Mouse (Mus musculus): ENCODE results near the gene Tenm4. TPM values are rescaled to one million over a fixed set of nuclear protein-coding genes. Genes with fewer than 3 reads are reported as not detected.

Tenm4 gene
- total RNA-seq, 2 experiments from 2014 or later, result 0.13 to 0.73 TPM

- no peak overlapping the region for H3K27ac ChIP-seq
- intact Hi-C loops (cut with DNase I), result no loop called here
- no peak overlapping the region for H3K4me3 ChIP-seq
- no peak for TF ChIP-seq CTCF (IDR thresholded peaks at IDR 0.05)
- DNase-seq, result no peak
Measured at GRCm38 (mm10) chr7:96492696-96493095, 321.6 kb downstream of the Tenm4 start.

- intact Hi-C loops (cut with DNase I), result no loop called here
- TF ChIP-seq CTCF (IDR thresholded peaks at IDR 0.05), result no peak
- Histone ChIP-seq H3K27ac (no peak overlapping the region), H3K4me3 (no peak overlapping the region)
- no peak for DNase-seq
Measured at GRCm38 (mm10) chr7:96494057-96494456, 323.0 kb downstream of the Tenm4 start.

- no peak for TF ChIP-seq CTCF (IDR thresholded peaks at IDR 0.05)
- no peak for DNase-seq
- Histone ChIP-seq H3K27ac (no peak overlapping the region), H3K4me3 (no peak overlapping the region)
- intact Hi-C loops (cut with DNase I), result no loop called here
Measured at GRCm38 (mm10) chr7:96500108-96500507, 329.1 kb downstream of the Tenm4 start.

- no peak for DNase-seq
- intact Hi-C loops (cut with DNase I), result no loop called here
- no peak overlapping the region for H3K4me3 ChIP-seq
- no peak for TF ChIP-seq CTCF (IDR thresholded peaks at IDR 0.05)
- H3K27ac ChIP-seq, result no peak overlapping the region
Measured at GRCm38 (mm10) chr7:96500797-96501196, 329.8 kb downstream of the Tenm4 start.

- TF ChIP-seq CTCF (IDR thresholded peaks at IDR 0.05), result no peak
- intact Hi-C loops (cut with DNase I), result no loop called here
- DNase-seq, result no peak
Measured at GRCm38 (mm10) chr7:96502321-96502973, 331.4 kb downstream of the Tenm4 start.

GRCm38 (mm10) chr7:96505538-96505937 lies 334.5 kb downstream of the Tenm4 start:
- DNase-seq, result no peak
- no peak for TF ChIP-seq CTCF (IDR thresholded peaks at IDR 0.05)
- Histone ChIP-seq H3K4me3 (no peak overlapping the region), H3K27ac (no peak overlapping the region)
- intact Hi-C loops (cut with DNase I), result no loop called here

More at GRCm38 (mm10) chr7:96502321-96502973, 331.4 kb downstream of the Tenm4 start:
- no peak overlapping the region for H3K27ac ChIP-seq
- no peak overlapping the region for H3K4me3 ChIP-seq

GRCm38 (mm10) chr7:96507046-96507445 lies 336.0 kb downstream of the Tenm4 start:
- intact Hi-C loops (cut with DNase I), result no loop called here
- DNase-seq, result no peak

GRCm38 (mm10) chr7:96510396-96510795 lies 339.4 kb downstream of the Tenm4 start:
- DNase-seq, result no peak
- H3K27ac ChIP-seq, result no peak overlapping the region
- intact Hi-C loops (cut with DNase I), result loop anchor here (10.0 kb wide), 1 partner anchor 264 kb away; no protein-coding TSS in a partner anchor
- TF ChIP-seq CTCF (IDR thresholded peaks at IDR 0.05), result no peak
- no peak overlapping the region for H3K4me3 ChIP-seq

More at GRCm38 (mm10) chr7:96507046-96507445, 336.0 kb downstream of the Tenm4 start:
- H3K4me3 ChIP-seq, result no peak overlapping the region
- no peak for TF ChIP-seq CTCF (IDR thresholded peaks at IDR 0.05)
- H3K27ac ChIP-seq, result no peak overlapping the region

GRCm38 (mm10) chr7:96511018-96511609 lies 340.1 kb downstream of the Tenm4 start:
- no peak for DNase-seq
- intact Hi-C loops (cut with DNase I), result loop anchor here (10.0 kb wide), 1 partner anchor 264 kb away; no protein-coding TSS in a partner anchor
- Histone ChIP-seq H3K4me3 (no peak overlapping the region), H3K27ac (no peak overlapping the region)
- TF ChIP-seq CTCF (IDR thresholded peaks at IDR 0.05), result no peak

GRCm38 (mm10) chr7:96511953-96512511 lies 341.0 kb downstream of the Tenm4 start:
- TF ChIP-seq CTCF (IDR thresholded peaks at IDR 0.05), result no peak
- DNase-seq, result no peak
- intact Hi-C loops (cut with DNase I), result loop anchor here (10.0 kb wide), 1 partner anchor 263 kb away; no protein-coding TSS in a partner anchor
- H3K4me3 ChIP-seq, result no peak overlapping the region
- H3K27ac ChIP-seq, result no peak overlapping the region

GRCm38 (mm10) chr7:96519216-96519615 lies 348.2 kb downstream of the Tenm4 start:
- peak; percentile 99 for TF ChIP-seq CTCF (IDR thresholded peaks at IDR 0.05)
- peak; percentile 27 for DNase-seq
- no peak overlapping the region for H3K4me3 ChIP-seq
- intact Hi-C loops (cut with DNase I), result loop anchor here (1.0 to 10.0 kb wide), 2 partner anchors 256 to 396 kb away; no protein-coding TSS in a partner anchor
- no peak overlapping the region for H3K27ac ChIP-seq

GRCm38 (mm10) chr7:96521956-96522355 lies 350.9 kb downstream of the Tenm4 start:
- H3K27ac ChIP-seq, result no peak overlapping the region
- DNase-seq, result no peak
- no peak overlapping the region for H3K4me3 ChIP-seq
- no peak for TF ChIP-seq CTCF (IDR thresholded peaks at IDR 0.05)
- intact Hi-C loops (cut with DNase I), result no loop called here

GRCm38 (mm10) chr7:96523673-96524072 lies 352.6 kb downstream of the Tenm4 start:
- Histone ChIP-seq H3K4me3 (no peak overlapping the region), H3K27ac (no peak overlapping the region)
- intact Hi-C loops (cut with DNase I), result no loop called here
- no peak for DNase-seq
- no peak for TF ChIP-seq CTCF (IDR thresholded peaks at IDR 0.05)
